Mouse (Mus musculus) layer of hippocampus, adult 9-11 months (tissue): Measurements from ENCODE around the gene Cbr2.
"Not testable (repeated sequence)": the region's sequence is repeated elsewhere in the genome, so short reads cannot be mapped to it uniquely, and the experiment has no call there.

ENCODE experiments used
- DNase-seq: peaks from one replicate; pipeline ENCODE4 v3.0.0; 2022

The Cbr2 gene

GRCm38 (mm10) chr11:120731858-120732680, at the start of gene Cbr2:
Cbr2 (minus strand) TSS chr11:120732114.
- no peak for DNase-seq

GRCm38 (mm10) chr11:120781361-120781760, 49.4 kb upstream of the Cbr2 start:
- DNase-seq: not testable (repeated sequence)

- no peak for DNase-seq
Observed at GRCm38 (mm10) chr11:120779876-120780275, 48.0 kb upstream of the Cbr2 start.

GRCm38 (mm10) chr11:120777123-120777522, 45.2 kb upstream of the Cbr2 start:
- DNase-seq: no peak

GRCm38 (mm10) chr11:120775774-120776469, 44.0 kb upstream of the Cbr2 start:
- peak; percentile 84 for DNase-seq

- no peak for DNase-seq
Observed at GRCm38 (mm10) chr11:120773463-120774190, 41.7 kb upstream of the Cbr2 start.

- no peak for DNase-seq
Observed at GRCm38 (mm10) chr11:120772749-120773148, 40.8 kb upstream of the Cbr2 start.

- no peak for DNase-seq
Observed at GRCm38 (mm10) chr11:120768206-120768605, 36.3 kb upstream of the Cbr2 start.

GRCm38 (mm10) chr11:120767023-120767422, 35.1 kb upstream of the Cbr2 start:
- not testable (repeated sequence) for DNase-seq

- not testable (repeated sequence) for DNase-seq
Observed at GRCm38 (mm10) chr11:120763121-120763999, 31.4 kb upstream of the Cbr2 start.

GRCm38 (mm10) chr11:120762672-120763041, 30.7 kb upstream of the Cbr2 start, which contains the start of gene Hmga1b:
Hmga1b (plus strand) TSS chr11:120762794.
- not testable (repeated sequence) for DNase-seq

- no peak for DNase-seq
Observed at GRCm38 (mm10) chr11:120761811-120762671, 30.1 kb upstream of the Cbr2 start.

- DNase-seq: no peak
Observed at GRCm38 (mm10) chr11:120760236-120760635, 28.3 kb upstream of the Cbr2 start.

- no peak for DNase-seq
Observed at GRCm38 (mm10) chr11:120751606-120752005, 19.7 kb upstream of the Cbr2 start.

- no peak for DNase-seq
Observed at GRCm38 (mm10) chr11:120749430-120749829, 17.5 kb upstream of the Cbr2 start.

GRCm38 (mm10) chr11:120747974-120748373, 16.1 kb upstream of the Cbr2 start:
- DNase-seq: no peak

GRCm38 (mm10) chr11:120744121-120744701, 12.3 kb upstream of the Cbr2 start:
- no peak for DNase-seq

- no peak for DNase-seq
Observed at GRCm38 (mm10) chr11:120740981-120741380, 9.1 kb upstream of the Cbr2 start.

GRCm38 (mm10) chr11:120736424-120736823, 4.5 kb upstream of the Cbr2 start:
- DNase-seq: no peak

- DNase-seq: no peak
Observed at GRCm38 (mm10) chr11:120733521-120733920, 1.6 kb upstream of the Cbr2 start.

GRCm38 (mm10) chr11:120731395-120731794, 519 bp downstream of the Cbr2 start:
- DNase-seq: no peak
